14 mouse cellular contexts compared by ENCODE assay signal in the genomic region with DNA sequence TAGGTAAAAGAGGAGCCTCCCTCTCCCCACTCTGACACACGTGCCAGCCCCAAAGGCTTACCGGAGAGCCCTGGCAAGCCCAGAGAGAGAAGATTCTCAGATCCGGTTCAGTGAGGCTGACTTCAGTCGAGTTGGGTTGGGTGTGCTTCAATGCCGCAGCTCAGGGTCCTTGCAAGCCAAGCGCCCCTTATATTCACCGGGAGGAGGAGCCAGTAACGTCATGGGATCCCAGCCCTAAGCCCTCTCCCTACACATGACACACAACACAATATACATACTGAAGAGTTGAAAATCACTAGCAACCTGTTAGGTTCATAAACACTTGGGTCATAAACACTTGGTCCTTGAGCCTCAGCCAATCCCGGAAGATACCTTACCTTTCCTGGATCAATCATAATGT. TPM values are rescaled to one million over a fixed set of nuclear protein-coding genes. Genes with fewer than 3 reads are reported as not detected.
DNase-seq lines count a peak whose midpoint lies in the region; ATAC-seq and TF ChIP-seq lines count a peak whose summit lies in the region.
"Not testable (repeated sequence)": the region's sequence is repeated elsewhere in the genome, so short reads cannot be mapped to it uniquely, and the experiment has no call there.
"Had no signal": no experiment of that assay in that cellular context is flagged by ENCODE, and none has a peak within 500 bp of the region (broad histone marks: within the 10 kb centered on the region; RNA-seq: fewer than 3 reads in every experiment).

No protein-coding gene starts in this region.

- not testable (repeated sequence) for H3K4me1 ChIP-seq in MEL (ENCODE audit: control insufficient read depth in 1 of 2, insufficient read depth in 2 of 2, low read length in 2 of 2); embryonic facial prominence, embryonic 13.5 days; hindbrain, embryonic 13.5 days (replicated peaks); kidney, postnatal 0 days (replicated peaks; ENCODE audit: insufficient read depth, low read length); liver, embryonic 14.5 days (replicated peaks; ENCODE audit: control insufficient read depth in 2 of 2, insufficient read depth in 2 of 2, low read length in 1 of 2); midbrain, embryonic 14.5 days (ENCODE audit: control insufficient read depth, insufficient read depth, low read length); stomach, embryonic 14.5 days (ENCODE audit: control insufficient read depth, insufficient read depth, low read length)

- peak overlapping the region; percentile 65 to 90 for H3K4me3 ChIP-seq in MEL (ENCODE audit: control insufficient read depth in 1 of 2, insufficient read depth in 1 of 2, low read depth in 2 of 2, low read length in 2 of 2)
- H3K4me3 ChIP-seq in embryonic facial prominence, embryonic 13.5 days, result peak overlapping the region; percentile 35
- H3K4me3 ChIP-seq in hindbrain, embryonic 13.5 days, result peak overlapping the region; percentile 31
- H3K4me3 ChIP-seq in kidney, postnatal 0 days (replicated peaks; ENCODE audit: low read depth, low read length), result 0 out of 2 replicates have a peak overlapping the region, but pooled peaks have one; percentile 27
- not testable (repeated sequence) for H3K4me3 ChIP-seq in liver, embryonic 14.5 days (ENCODE audit: insufficient read depth in 1 of 2, low read depth in 2 of 2, low read length in 2 of 2)
- peak overlapping the region; percentile 23 for H3K4me3 ChIP-seq in midbrain, embryonic 14.5 days (replicated peaks; ENCODE audit: low read depth, low read length)
- peak overlapping the region; percentile 24; the same call in 1 of the 2 replicates for H3K4me3 ChIP-seq in stomach, embryonic 14.5 days (ENCODE audit: low read depth, low read length)

- H3K9me3 ChIP-seq in MEL (replicated peaks; ENCODE audit: insufficient read depth, low read length); embryonic facial prominence, embryonic 13.5 days; hindbrain, embryonic 13.5 days; kidney, postnatal 0 days (replicated peaks; ENCODE audit: low read length); liver, embryonic 14.5 days (ENCODE audit: control insufficient read depth, low read length); midbrain, embryonic 14.5 days (ENCODE audit: control insufficient read depth, low read length); stomach, embryonic 14.5 days (ENCODE audit: control insufficient read depth, low read depth, low read length): not testable (repeated sequence)

- not testable (repeated sequence) for H3K36me3 ChIP-seq in MEL (ENCODE audit: control insufficient read depth in 1 of 2, insufficient read depth in 2 of 2, low read length in 2 of 2); embryonic facial prominence, embryonic 13.5 days; hindbrain, embryonic 13.5 days; kidney, postnatal 0 days (ENCODE audit: insufficient read depth, low read length); liver, embryonic 14.5 days (replicated peaks; ENCODE audit: control insufficient read depth, insufficient read depth, low read depth); midbrain, embryonic 14.5 days (ENCODE audit: control insufficient read depth, insufficient read depth, low read length); stomach, embryonic 14.5 days (ENCODE audit: control insufficient read depth, insufficient read depth, low read length)

- TF ChIP-seq RAD21 in MEL (IDR thresholded peaks at IDR 0.05; ENCODE audit: low read depth, low read length), result not testable (repeated sequence)

- peak overlapping the region; percentile 68 for H3K9ac ChIP-seq in MEL (ENCODE audit: control insufficient read depth, low read depth, low read length, poor library complexity, severe bottlenecking)
- not testable (repeated sequence) for H3K9ac ChIP-seq in embryonic facial prominence, embryonic 13.5 days; hindbrain, embryonic 13.5 days; kidney, postnatal 0 days (ENCODE audit: low read depth, low read length); liver, embryonic 14.5 days (replicated peaks); midbrain, embryonic 14.5 days (replicated peaks; ENCODE audit: low read length); stomach, embryonic 14.5 days (replicated peaks; ENCODE audit: low read depth, low read length)

- peak; percentile 24 for DNase-seq in MEL (ENCODE audit: low read depth, low spot score)
- not testable (repeated sequence) for DNase-seq in kidney, postnatal 0 days (ENCODE audit: low spot score); liver, embryonic 14.5 days (ENCODE audit: low read depth in 3 of 3, low spot score in 3 of 3); midbrain, embryonic 14.5 days

- TF ChIP-seq EP300 in MEL (IDR thresholded peaks at IDR 0.05; ENCODE audit: low read depth in 1 of 2, low read length in 2 of 2); liver, embryonic 14.5 days (IDR thresholded peaks at IDR 0.05; ENCODE audit: low read depth): not testable (repeated sequence)

- not testable (repeated sequence) for TF ChIP-seq POLR2A in MEL (IDR thresholded peaks at IDR 0.05; ENCODE audit: control insufficient read depth in 1 of 2, insufficient read depth in 1 of 2, low read depth in 1 of 2, low read length in 2 of 2, poor library complexity in 1 of 2)

- TF ChIP-seq CTCF in MEL (IDR thresholded peaks at IDR 0.05 in 2 of 3, conservative IDR thresholded peaks at IDR 0.05 in 1 of 3; ENCODE audit: control insufficient read depth in 1 of 3, insufficient read depth in 1 of 3, low read depth in 2 of 3, low read length in 3 of 3, poor library complexity in 1 of 3, severe bottlenecking in 1 of 3); kidney, postnatal 0 days (IDR thresholded peaks at IDR 0.05; ENCODE audit: low read depth); liver, embryonic 14.5 days (IDR thresholded peaks at IDR 0.05; ENCODE audit: low read depth): not testable (repeated sequence)

- not testable (repeated sequence) for H3K79me2 ChIP-seq in MEL (ENCODE audit: control insufficient read depth, insufficient read depth, low read length, poor library complexity)

- H3K27me3 ChIP-seq in MEL (ENCODE audit: control insufficient read depth in 1 of 2, insufficient read depth in 2 of 2, low read length in 2 of 2); kidney, postnatal 0 days (ENCODE audit: insufficient read depth, low read length); liver, embryonic 14.5 days (ENCODE audit: control insufficient read depth, insufficient read depth, low read length); midbrain, embryonic 14.5 days (ENCODE audit: control insufficient read depth, insufficient read depth, low read length); stomach, embryonic 14.5 days (ENCODE audit: control insufficient read depth, insufficient read depth, low read length): not testable (repeated sequence)
- H3K27me3 ChIP-seq in embryonic facial prominence, embryonic 13.5 days, result peaks cover 32% of the 10 kb centered on the region
- peaks cover 18% of the 10 kb centered on the region for H3K27me3 ChIP-seq in hindbrain, embryonic 13.5 days

- WGBS in embryonic facial prominence, embryonic 13.5 days, result 35% methylated on average over 7 of the region's 9 CpGs
- WGBS in hindbrain, embryonic 13.5 days, result 23% methylated on average over 9 of the region's 9 CpGs
- 14% methylated on average over 7 of the region's 9 CpGs for WGBS in kidney, postnatal 0 days
- 16% methylated on average over 7 of the region's 9 CpGs for WGBS in liver, embryonic 14.5 days (ENCODE audit: insufficient replicate concordance)
- WGBS in midbrain, embryonic 14.5 days, result 20% methylated on average over 7 of the region's 9 CpGs
- 12% methylated on average over 6 of the region's 9 CpGs for WGBS in stomach, embryonic 14.5 days

- ATAC-seq in embryonic facial prominence, embryonic 13.5 days (ENCODE audit: insufficient number of reproducible peaks, insufficient read depth, low FRiP score, low TSS enrichment, low read depth); kidney, postnatal 0 days (replicated peaks; ENCODE audit: low FRiP score, low read depth); liver, embryonic 14.5 days (ENCODE audit: insufficient read depth); midbrain, embryonic 14.5 days (ENCODE audit: low FRiP score, low TSS enrichment); stomach, embryonic 14.5 days (ENCODE audit: insufficient number of reproducible peaks, insufficient read depth, low FRiP score, low read depth): not testable (repeated sequence)
- ATAC-seq in frontal cortex, adult (ENCODE audit: low TSS enrichment), result 0 out of 2 replicates have a peak, but pooled peaks have one; percentile 6
- ATAC-seq in hindbrain, embryonic 13.5 days (ENCODE audit: low FRiP score), result 0 out of 2 replicates have a peak, but pooled peaks have one; percentile 57

- peak overlapping the region; percentile 59 for H3K4me2 ChIP-seq in embryonic facial prominence, embryonic 13.5 days
- H3K4me2 ChIP-seq in hindbrain, embryonic 13.5 days, result peak overlapping the region; percentile 56
- peak overlapping the region; percentile 57 for H3K4me2 ChIP-seq in kidney, postnatal 0 days (ENCODE audit: low read length)
- peak overlapping the region; percentile 36 for H3K4me2 ChIP-seq in liver, embryonic 14.5 days (ENCODE audit: low read depth)
- H3K4me2 ChIP-seq in midbrain, embryonic 14.5 days (ENCODE audit: low read length), result peak overlapping the region; percentile 57
- H3K4me2 ChIP-seq in stomach, embryonic 14.5 days (replicated peaks; ENCODE audit: low read depth, low read length), result peak overlapping the region; percentile 43

- H3K27ac ChIP-seq in MEL (ENCODE audit: control insufficient read depth, low read depth, low read length); embryonic facial prominence, embryonic 13.5 days; hindbrain, embryonic 13.5 days; kidney, postnatal 0 days; liver, embryonic 14.5 days; midbrain, embryonic 14.5 days (replicated peaks; ENCODE audit: low read depth, low read length); stomach, embryonic 14.5 days (ENCODE audit: low read length): not testable (repeated sequence)

RNA-seq across cellular contexts. Expression of gene Slc7a3, which starts 0.6 kb away (rescaled TPM):
- total RNA-seq in MEL (2012; rRNA removed), result 3.0 and 9.0 TPM in 2 replicates
- polyA plus RNA-seq in MEL (2012; ENCODE audit: insufficient read depth in 1 of 2, insufficient read length in 2 of 2, low read depth in 1 of 2, low replicate concordance in 2 of 2, missing spikeins in 1 of 2), result 10 to 100 TPM in 1 of 2 experiments, not detected in 1; 12.8 TPM
- polyA plus RNA-seq in embryonic facial prominence, embryonic 13.5 days (2015; fragmentation: Nextera tagmentation; extraction: Ambion mirVana), result 1.6 TPM in 2 replicates
- 1.1 and 1.5 TPM in 2 replicates for polyA plus RNA-seq in hindbrain, embryonic 13.5 days (2015; fragmentation: Nextera tagmentation; extraction: Ambion mirVana)
- polyA plus RNA-seq in kidney, postnatal 0 days (2015; fragmentation: Nextera tagmentation; extraction: Ambion mirVana), result 1.6 TPM in 2 replicates
- 0.54 and 0.96 TPM in 2 replicates for polyA plus RNA-seq in liver, embryonic 14.5 days (2012; rRNA removed)
- 0.11 and 0.23 TPM in 2 replicates for polyA plus RNA-seq in liver, embryonic 14.5 days (2014; fragmentation: Nextera tagmentation; extraction: Ambion mirVana)
- polyA plus RNA-seq in midbrain, embryonic 14.5 days (2014; fragmentation: Nextera tagmentation; extraction: Ambion mirVana), result 2.5 and 4.5 TPM in 2 replicates
- 3.4 and 4.5 TPM in 2 replicates for polyA plus RNA-seq in stomach, embryonic 14.5 days (2014; fragmentation: Nextera tagmentation; extraction: Ambion mirVana)
- total RNA-seq: heart, postnatal 4 days had no signal

RNA-seq across cellular contexts. Expression of gene Tex11, which starts 25.7 kb away (rescaled TPM):
- not detected in 2 replicates for total RNA-seq in MEL (2012; rRNA removed)
- not detected for polyA plus RNA-seq in MEL (2012; ENCODE audit: insufficient read depth in 1 of 2, insufficient read length in 2 of 2, low read depth in 1 of 2, low replicate concordance in 2 of 2, missing spikeins in 1 of 2)
- 0.08 and 0.24 TPM in 2 replicates for polyA plus RNA-seq in embryonic facial prominence, embryonic 13.5 days (2015; fragmentation: Nextera tagmentation; extraction: Ambion mirVana)
- 0.06 TPM in 1 of 2 replicates, not detected in the other for polyA plus RNA-seq in hindbrain, embryonic 13.5 days (2015; fragmentation: Nextera tagmentation; extraction: Ambion mirVana)
- polyA plus RNA-seq in kidney, postnatal 0 days (2015; fragmentation: Nextera tagmentation; extraction: Ambion mirVana), result not detected in 2 replicates
- polyA plus RNA-seq in liver, embryonic 14.5 days (2012; rRNA removed), result 0.04 TPM in 1 of 2 replicates, not detected in the other
- 0.05 and 0.18 TPM in 2 replicates for polyA plus RNA-seq in liver, embryonic 14.5 days (2014; fragmentation: Nextera tagmentation; extraction: Ambion mirVana)
- 0.08 TPM in 1 of 2 replicates, not detected in the other for polyA plus RNA-seq in midbrain, embryonic 14.5 days (2014; fragmentation: Nextera tagmentation; extraction: Ambion mirVana)
- 0.22 TPM in 1 of 2 replicates, not detected in the other for polyA plus RNA-seq in stomach, embryonic 14.5 days (2014; fragmentation: Nextera tagmentation; extraction: Ambion mirVana)
- total RNA-seq: adrenal gland, postnatal 10 days; gastrocnemius, postnatal 4 days; layer of hippocampus, postnatal 36 days; megakaryocyte-erythroid progenitor cell, adult 5-6 weeks had no signal
- polyA plus RNA-seq: C2C12 had no signal
